Mouse (Mus musculus): ENCODE data around the gene Elf5.
A peak's percentile ranks its signal among the peaks of the same experiment; 100 is the strongest.

Elf5 gene

DNA sequence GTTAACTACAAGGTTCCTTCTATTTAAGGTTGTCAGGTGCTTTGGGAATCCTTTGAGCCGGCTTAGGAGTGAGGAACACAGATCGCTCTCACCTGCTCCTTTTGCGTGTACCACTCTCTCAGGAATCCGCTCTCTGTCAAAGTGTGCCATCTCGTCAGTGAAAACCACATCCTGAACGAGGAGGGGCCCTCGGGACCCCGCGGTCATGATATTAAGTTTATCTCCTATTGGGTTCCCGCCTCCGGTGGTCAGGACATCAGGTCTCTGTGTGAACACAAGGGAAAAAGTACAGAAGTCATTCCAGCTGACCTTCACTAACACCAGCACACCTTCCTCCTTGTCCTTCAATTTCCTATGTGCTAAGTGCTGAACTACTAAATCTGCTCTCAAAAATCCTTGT lies 65.2 kb downstream of the Elf5 start:
- DNase-seq (ENCODE audit: low read depth) = no peak

DNA sequence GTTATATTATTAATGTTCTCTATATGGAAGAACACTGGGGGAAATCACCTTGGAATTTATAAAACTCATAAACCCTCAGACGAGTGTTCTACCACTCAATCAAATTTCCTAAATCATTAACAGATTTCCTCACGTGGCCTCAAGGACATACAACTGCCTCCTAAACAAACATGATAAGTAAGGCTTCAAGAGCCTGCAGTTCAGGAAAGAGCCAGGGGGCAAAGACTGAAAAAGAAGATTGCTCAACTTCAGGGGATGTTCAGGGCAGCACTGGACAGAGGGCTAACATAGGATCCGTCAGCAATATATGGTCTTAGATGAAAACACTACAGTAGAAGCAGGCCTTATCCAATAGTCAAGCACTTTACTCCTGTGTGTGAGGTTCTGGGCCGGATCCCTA lies 66.0 kb downstream of the Elf5 start:
- no peak for DNase-seq (ENCODE audit: low read depth)

DNA sequence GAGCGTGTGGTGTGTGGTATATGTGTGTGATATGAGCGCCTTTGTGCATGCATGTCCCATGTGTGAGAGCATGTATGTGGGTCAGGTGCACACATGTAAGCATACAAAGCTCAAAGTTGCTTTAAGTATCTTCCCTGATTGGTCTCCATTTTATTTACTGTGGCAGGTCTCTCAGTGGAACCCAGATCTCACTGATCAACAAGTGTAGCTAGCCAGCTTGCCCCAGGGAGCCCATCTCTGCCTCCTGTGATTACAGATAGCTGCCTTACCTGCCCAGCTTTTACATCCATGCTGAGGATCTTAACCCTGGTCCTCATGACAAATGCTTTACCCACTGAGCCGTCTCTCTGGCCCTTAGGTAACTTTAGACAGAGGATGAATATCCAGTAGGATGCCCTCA lies 66.8 kb downstream of the Elf5 start:
- DNase-seq (ENCODE audit: low read depth) = no peak

DNA sequence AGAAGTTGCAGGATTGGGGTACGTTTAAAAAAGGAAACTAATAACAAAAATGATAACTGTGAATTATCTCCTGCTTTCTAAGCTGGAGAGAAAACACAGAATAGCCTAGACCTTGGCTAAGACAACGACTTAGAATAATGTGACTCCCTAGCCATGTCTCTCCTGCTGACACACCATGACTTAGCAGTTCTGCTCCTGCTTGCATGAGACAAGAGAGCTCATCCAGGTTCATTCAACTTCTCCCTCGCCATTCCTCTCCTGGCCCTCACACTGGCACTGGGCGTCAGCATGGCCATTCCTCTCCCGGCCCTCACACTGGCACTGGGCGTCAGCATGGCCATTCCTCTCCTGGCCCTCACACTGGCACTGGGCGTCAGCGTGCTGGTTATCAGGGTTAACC lies 68.8 kb downstream of the Elf5 start:
- no peak for DNase-seq (ENCODE audit: low read depth)

DNA sequence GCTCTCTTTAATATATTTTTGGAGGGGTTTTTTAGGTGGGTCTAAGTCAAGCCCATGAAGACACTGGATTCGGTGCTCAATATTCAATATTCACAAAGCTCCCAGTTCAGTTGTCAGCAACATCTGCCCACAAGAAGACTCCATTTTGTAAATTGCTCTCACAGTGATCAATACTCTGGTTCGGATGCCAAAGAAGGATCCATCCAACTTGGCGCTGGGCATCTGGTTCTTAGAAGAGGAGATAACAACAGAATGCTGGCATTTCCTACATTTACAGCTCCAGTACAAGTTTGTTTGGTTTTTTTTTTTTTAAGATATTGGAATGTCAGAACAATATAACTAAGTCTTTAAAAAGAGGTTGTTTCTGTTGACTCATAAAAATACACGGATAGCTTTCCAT lies 69.4 kb downstream of the Elf5 start:
- DNase-seq (ENCODE audit: low read depth) = no peak

DNA sequence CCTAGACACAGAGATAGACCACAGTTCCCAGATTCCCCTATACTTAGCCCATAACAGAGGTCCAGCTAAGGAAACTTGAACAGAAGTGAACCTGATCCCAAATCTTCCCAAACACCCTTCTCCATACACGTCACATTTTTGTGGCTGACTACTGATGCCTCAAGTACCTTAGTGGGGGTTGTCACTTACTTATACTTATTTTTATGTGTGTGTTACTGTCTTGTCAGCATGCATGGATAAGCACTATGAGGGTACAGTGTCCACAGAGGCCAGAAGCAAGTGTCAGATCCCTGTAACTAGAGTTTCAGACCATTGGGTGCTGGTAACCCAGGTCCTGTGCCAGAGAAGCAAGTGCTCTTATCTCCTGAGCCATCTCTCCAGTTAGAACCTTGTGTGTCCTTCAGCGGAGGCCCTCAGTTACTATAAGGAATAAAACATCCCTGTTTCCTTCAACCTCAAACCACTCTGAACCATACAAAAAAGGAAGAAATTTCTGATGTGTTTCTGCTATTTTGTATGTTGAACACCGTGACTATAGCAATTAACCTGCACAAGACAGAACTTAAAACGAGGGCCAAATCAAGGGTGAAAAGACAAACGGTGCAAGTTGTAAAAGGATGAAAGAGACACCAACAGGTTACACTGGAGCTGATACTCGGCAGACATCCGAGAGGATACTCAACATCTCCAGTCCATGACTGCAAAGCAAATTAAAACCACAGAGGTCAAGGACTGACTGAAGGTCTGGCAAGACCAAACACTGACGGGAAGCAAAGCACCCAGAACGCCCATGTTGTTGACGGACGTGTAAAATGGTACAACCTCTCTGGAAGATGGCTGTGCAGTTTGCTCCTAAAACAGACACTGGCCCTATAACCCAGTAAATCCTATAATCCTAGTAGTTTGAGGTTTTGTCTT lies 70.1 kb downstream of the Elf5 start:
- no peak for DNase-seq (ENCODE audit: low read depth)

DNA sequence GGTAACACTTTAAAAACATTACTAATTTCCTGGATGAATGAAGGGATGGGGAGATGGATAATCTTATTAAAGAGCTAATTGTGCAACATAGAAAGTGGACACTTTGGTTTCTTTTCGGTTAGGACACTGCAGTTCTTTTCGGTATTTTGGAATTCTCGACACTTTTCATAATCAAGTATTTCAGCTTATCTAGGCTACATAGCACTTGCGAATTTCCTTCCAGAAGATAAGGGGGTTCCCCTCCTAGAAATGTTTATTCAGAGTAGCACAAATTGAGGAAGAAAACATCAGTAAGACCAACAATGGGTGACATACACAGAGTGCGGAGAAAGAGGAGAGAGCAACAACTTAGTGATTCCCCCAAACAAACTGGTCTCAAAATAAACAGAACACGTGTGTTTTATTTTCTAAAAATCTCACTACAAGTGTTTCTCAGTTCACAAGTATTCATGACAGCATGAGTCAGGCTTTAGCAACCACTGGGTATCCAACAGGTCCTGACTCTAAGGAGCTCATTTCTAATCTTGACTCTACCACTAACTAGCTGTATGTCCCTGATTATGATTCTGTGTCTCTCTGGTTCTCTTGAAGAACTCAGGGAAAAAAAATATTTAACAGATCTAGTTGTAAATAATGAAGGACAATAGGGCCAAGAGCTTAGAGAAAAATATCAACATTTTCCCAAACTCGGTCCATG lies 71.9 kb downstream of the Elf5 start:
- DNase-seq (ENCODE audit: low read depth) = no peak

DNA sequence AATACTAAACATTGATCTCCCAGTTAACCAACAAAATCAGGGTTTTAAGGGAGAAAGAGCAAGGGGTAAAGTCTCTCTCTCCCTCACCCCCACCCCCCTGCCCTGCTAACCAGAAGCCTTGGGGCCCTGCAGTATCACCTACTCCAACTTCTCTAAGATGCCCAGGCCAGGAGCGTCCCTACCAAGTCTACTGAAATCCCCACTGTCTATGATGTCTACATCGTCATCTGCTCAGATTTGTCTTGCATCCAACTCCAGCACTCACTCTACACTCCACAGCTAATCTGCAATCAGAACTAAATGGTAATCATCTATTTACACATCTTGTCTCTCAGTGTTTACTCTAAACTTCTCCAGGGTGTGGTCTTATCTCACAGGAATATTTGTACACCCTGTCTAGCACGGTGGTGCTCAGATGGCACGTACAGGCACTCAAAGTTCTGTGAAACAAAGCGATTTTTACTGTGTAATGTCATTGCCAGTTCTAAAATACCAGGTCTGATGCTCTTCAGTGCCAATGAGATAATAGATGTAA lies 72.6 kb downstream of the Elf5 start:
- DNase-seq (ENCODE audit: low read depth) = peak; percentile 18

DNA sequence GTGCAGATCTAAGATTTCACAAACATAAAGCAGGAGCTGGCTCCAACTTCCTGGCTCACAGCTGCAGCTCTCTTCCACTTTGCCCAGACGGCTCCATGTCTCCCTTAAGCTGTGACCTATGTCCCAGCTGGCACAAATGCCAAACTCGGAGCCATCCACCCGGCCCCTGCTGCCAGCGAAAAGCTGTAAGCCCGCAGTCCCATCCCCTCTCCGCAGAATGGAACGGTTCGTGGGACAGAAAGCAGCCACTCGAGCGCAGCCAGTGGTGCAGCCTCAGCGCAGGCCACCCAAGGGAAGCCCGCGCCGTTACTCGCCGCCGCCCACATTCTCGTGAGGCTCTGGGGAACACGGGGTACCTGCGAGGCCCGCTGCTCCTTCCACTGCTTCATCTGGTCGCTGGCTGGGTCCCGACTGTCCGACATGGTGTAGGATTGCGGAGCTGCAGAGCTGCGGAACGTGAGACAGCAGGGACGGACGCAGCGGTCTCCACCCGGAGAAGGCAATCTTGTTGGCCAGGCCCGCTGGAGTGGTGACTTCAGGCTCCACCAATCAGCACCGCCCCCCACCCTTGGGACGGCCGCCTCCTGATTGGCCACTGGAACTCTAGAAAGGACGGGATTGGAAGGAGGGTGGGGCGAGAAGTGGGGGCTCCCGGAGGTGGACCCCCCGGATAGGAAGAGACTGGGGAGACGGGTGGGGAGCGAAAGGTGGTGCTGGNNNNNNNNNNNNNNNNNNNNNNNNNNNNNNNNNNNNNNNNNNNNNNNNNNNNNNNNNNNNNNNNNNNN lies 73.3 kb downstream of the Elf5 start, which contains the start of gene Cat:
Gene Cat (minus strand): TSS at position 544 of the 785 bp plus-strand sequence.
- peak; percentile 95 for DNase-seq (ENCODE audit: low read depth)

DNA sequence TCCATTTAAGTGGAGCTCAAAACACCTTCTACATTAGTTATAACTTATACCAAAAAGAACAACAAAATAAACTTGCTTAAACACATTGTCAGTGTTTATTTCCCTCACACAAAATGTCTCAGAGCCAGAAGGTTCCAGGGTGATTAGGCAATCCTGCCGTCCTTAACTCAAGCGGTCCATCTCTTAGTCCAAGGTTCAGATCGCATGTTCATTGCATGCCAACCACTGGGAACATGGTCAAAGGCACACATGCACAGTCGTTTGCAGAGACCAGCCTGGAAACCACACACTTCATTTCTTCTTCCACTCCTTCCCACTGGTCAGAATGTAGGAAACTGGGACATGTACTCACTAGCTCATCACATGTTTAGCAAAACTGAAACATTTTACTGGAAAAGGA lies 81.0 kb downstream of the Elf5 start:
- DNase-seq (ENCODE audit: low read depth) = no peak

DNA sequence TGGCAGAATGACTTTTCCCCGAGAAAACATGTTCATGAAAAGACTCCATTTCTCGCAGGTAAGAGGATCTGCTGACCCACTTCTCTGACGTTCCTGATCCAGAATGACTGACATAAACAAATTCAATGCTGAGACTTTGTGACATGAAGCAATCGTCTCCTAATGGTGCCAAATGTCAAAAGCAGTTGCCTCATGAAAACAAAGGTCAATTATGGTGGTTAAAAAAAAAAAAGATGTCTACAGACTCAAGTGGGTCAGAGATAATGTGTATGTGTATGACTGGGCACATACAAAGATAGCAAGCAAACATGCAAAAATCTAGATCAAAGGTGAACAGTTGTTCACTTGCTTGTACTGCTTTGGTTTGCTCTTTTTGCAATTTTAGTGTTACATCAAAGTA lies 82.3 kb downstream of the Elf5 start:
- DNase-seq (ENCODE audit: low read depth) = no peak

DNA sequence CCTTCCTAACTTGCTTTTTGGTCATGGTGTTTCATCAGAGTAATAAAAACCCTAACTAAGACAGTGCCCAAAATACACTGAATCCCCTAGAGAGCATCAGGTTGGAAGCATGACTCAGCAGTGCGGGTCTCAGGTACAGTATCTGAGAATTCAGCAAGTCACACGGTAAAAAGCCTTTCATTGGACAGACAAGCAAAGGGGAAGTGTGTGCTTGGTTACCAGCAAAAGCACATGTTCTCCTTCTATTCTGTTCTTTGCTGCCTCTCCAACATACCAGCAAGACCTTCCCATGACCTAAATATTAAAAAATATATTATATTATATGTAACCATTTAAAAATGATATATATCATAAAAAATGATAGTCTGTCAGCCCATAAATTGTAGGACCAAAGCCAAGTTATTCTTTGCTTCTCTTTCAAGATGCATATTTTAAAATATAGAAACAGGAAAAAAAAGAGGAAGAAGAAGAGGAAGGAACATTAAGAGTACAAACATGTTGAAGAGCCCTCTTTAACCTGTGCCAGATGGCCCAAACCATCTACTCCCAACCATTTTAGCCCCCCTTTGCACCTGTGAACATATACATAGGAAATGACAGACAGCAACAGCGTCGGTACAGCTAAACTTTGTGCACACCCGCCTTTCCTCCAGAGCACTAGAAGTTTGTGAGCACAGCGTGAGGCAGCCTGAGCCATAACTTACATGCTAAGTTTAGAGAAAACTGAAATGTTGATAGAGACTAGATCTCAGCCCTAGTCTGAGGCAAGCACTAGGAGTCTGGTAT lies 84.3 kb downstream of the Elf5 start:
- DNase-seq (ENCODE audit: low read depth) = no peak

All from induced T-regulatory cell, adult 2 months (primary cell).